In the genomic region with DNA sequence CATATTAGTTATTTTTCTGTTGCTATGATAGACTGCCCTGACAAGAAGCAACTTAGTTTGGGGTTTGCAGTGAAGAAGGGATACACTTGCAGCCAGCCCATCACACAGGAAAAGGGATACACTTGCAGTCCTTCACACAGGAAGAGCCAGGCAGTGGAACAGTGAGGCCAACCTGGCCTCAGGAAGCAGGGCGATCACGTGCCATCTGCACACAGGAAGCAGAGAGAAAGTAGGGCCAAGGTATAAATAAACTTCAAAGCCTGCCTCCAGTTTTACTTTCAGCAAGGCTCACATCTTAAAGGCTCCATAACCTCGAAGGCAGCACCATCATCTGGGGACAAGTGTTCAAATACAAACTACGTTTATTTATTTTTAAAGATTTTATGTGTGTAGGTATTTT, we compare ENCODE assay signal across 9 mouse cellular contexts. TPM values are rescaled to one million over a fixed set of nuclear protein-coding genes. Genes with fewer than 3 reads are reported as not detected.
DNase-seq lines count a peak whose midpoint lies in the region; ATAC-seq and TF ChIP-seq lines count a peak whose summit lies in the region.
"Had no signal": no experiment of that assay in that cellular context is flagged by ENCODE, and none has a peak within 500 bp of the region (broad histone marks: within the 10 kb centered on the region; RNA-seq: fewer than 3 reads in every experiment).

No protein-coding gene starts in this region.

- H3K9ac ChIP-seq in heart, adult 2 months (ENCODE audit: low read depth, low read length), result no peak overlapping the region
- H3K9ac ChIP-seq in neural tube, embryonic 15.5 days (replicated peaks), result no peak overlapping the region

- H3K27ac ChIP-seq in heart, adult 2 months, result peak overlapping the region; percentile 69
- H3K27ac ChIP-seq in neural tube, embryonic 15.5 days (replicated peaks), result 0 out of 2 replicates have a peak overlapping the region, but pooled peaks have one; percentile 28

- H3K9me3 ChIP-seq in neural tube, embryonic 15.5 days (replicated peaks), result no peaks in the 10 kb centered on the region

- H3K4me2 ChIP-seq in neural tube, embryonic 15.5 days, result no peak overlapping the region

- 0 out of 2 replicates have a peak, but pooled peaks have one; percentile 43 for TF ChIP-seq EP300 in heart, adult 2 months (IDR thresholded peaks at IDR 0.05; ENCODE audit: insufficient read depth, low read depth, low read length)

- TF ChIP-seq POLR2A in heart, adult 2 months (IDR thresholded peaks at IDR 0.05; ENCODE audit: insufficient read depth, low read depth, low read length), result 0 out of 2 replicates have a peak, but pooled peaks have one; percentile 13

- H3K36me3 ChIP-seq in heart, adult 2 months (ENCODE audit: control insufficient read depth, insufficient read depth, low read length), result peaks cover 11% of the 10 kb centered on the region
- peaks cover 28% of the 10 kb centered on the region for H3K36me3 ChIP-seq in neural tube, embryonic 15.5 days

- peaks cover 2% of the 10 kb centered on the region; the same call in 1 of the 2 replicates for H3K79me2 ChIP-seq in heart, adult 2 months (replicated peaks; ENCODE audit: control insufficient read depth, insufficient read depth, low read length)

- DNase-seq in heart, adult 2 months, result peak in 1 of 2 experiments; percentile 45
- no peak for DNase-seq in heart, postnatal 10 days
- DNase-seq in CD4-positive helper T cell, adult 2 months (ENCODE audit: low read depth, low spot score), result peak; percentile 79
- no peak for DNase-seq in kidney, postnatal 36 days
- DNase-seq in left cerebral cortex, adult 8-10 months (ENCODE audit: low spot score in 2 of 2), result no peak
- DNase-seq in frontal cortex, adult 2 months (ENCODE audit: extremely low spot score in 1 of 2, low spot score in 1 of 2), result no peak
- DNase-seq: kidney, adult 18-20 months had no signal

- WGBS in heart, adult 2 months, result 23% methylated on average over 4 of the region's 4 CpGs
- WGBS in neural tube, embryonic 15.5 days, result 85% methylated on average over 4 of the region's 4 CpGs

- ATAC-seq in hematopoietic stem cell, adult 5-6 weeks (replicated peaks in 1 of 2; ENCODE audit: insufficient read depth in 1 of 2, low FRiP score in 2 of 2, low TSS enrichment in 1 of 2, low read depth in 1 of 2, poor library complexity in 2 of 2, severe bottlenecking in 2 of 2), result peak; percentile 43 to 61
- ATAC-seq in neural tube, embryonic 15.5 days (ENCODE audit: low FRiP score), result no peak

- intact Hi-C loops in heart, adult 2 months (cut with DNase I), result no loop called here
- intact Hi-C loops in heart, postnatal 10 days (cut with DNase I), result no loop called here

- H3K4me1 ChIP-seq in heart, adult 2 months (ENCODE audit: control insufficient read depth, insufficient read depth, low read length), result peaks cover 21% of the 10 kb centered on the region
- peaks cover 51% of the 10 kb centered on the region for H3K4me1 ChIP-seq in neural tube, embryonic 15.5 days

- no peak for TF ChIP-seq CTCF in heart, adult 2 months (IDR thresholded peaks at IDR 0.05)

- no peak overlapping the region for H3K4me3 ChIP-seq in heart, adult 2 months
- no peak overlapping the region for H3K4me3 ChIP-seq in neural tube, embryonic 15.5 days (replicated peaks)

- no peaks in the 10 kb centered on the region for H3K27me3 ChIP-seq in heart, adult 2 months (ENCODE audit: control insufficient read depth, insufficient read depth, low read length)
- H3K27me3 ChIP-seq in neural tube, embryonic 15.5 days (replicated peaks), result no peaks in the 10 kb centered on the region

RNA-seq across cellular contexts. Expression of a gene that starts 6.0 kb away (rescaled TPM):
- total RNA-seq in heart, adult 2 months (2021), result 1 to 10 TPM; 5.3 to 6.6 TPM
- 7.6 and 10.0 TPM in 2 replicates for polyA plus RNA-seq in heart, adult 2 months (2012; rRNA removed)
- total RNA-seq in heart, postnatal 10 days (2021), result 10 to 100 TPM; 13.7 to 16.6 TPM
- 51.3 and 54.0 TPM in 2 replicates for total RNA-seq in hematopoietic stem cell, adult 5-6 weeks (2017)
- 30.3 and 48.6 TPM in 2 replicates for polyA plus RNA-seq in neural tube, embryonic 15.5 days (2015; fragmentation: Nextera tagmentation; extraction: Ambion mirVana)
- total RNA-seq in left cerebral cortex, adult 8-10 months (2022), result 10 to 100 TPM in 3 of 4 experiments, 1 to 10 TPM in 1; 9.5 to 12.3 (median 10.2) TPM
- polyA plus RNA-seq in frontal cortex, adult 2 months (2012; rRNA removed), result 10.2 and 10.6 TPM in 2 replicates

RNA-seq across cellular contexts. Expression of a gene that starts 14.5 kb away (rescaled TPM):
- 1 to 10 TPM; 1.7 to 3.1 TPM for total RNA-seq in heart, adult 2 months (2021)
- polyA plus RNA-seq in heart, adult 2 months (2012; rRNA removed), result 2.0 and 2.8 TPM in 2 replicates
- 1 to 10 TPM; 2.4 to 3.1 TPM for total RNA-seq in heart, postnatal 10 days (2021)
- total RNA-seq in hematopoietic stem cell, adult 5-6 weeks (2017), result 0.75 and 2.0 TPM in 2 replicates
- polyA plus RNA-seq in neural tube, embryonic 15.5 days (2015; fragmentation: Nextera tagmentation; extraction: Ambion mirVana), result 19.6 and 21.1 TPM in 2 replicates
- 10 to 100 TPM; 15.1 to 16.5 (median 16.1) TPM for total RNA-seq in left cerebral cortex, adult 8-10 months (2022)
- 13.8 and 14.1 TPM in 2 replicates for polyA plus RNA-seq in frontal cortex, adult 2 months (2012; rRNA removed)

RNA-seq across cellular contexts. Expression of a gene that starts 20.8 kb away (rescaled TPM):
- total RNA-seq in heart, adult 2 months (2021), result 10 to 100 TPM; 14.8 to 15.7 TPM
- 5.4 and 7.5 TPM in 2 replicates for polyA plus RNA-seq in heart, adult 2 months (2012; rRNA removed)
- total RNA-seq in heart, postnatal 10 days (2021), result 10 to 100 TPM; 13.6 to 17.4 TPM
- 0.45 TPM in 1 of 2 replicates, not detected in the other for total RNA-seq in hematopoietic stem cell, adult 5-6 weeks (2017)
- polyA plus RNA-seq in neural tube, embryonic 15.5 days (2015; fragmentation: Nextera tagmentation; extraction: Ambion mirVana), result 4.5 and 5.7 TPM in 2 replicates
- 1 to 10 TPM; 7.5 to 9.3 (median 8.1) TPM for total RNA-seq in left cerebral cortex, adult 8-10 months (2022)
- 1.5 and 1.9 TPM in 2 replicates for polyA plus RNA-seq in frontal cortex, adult 2 months (2012; rRNA removed)

RNA-seq across cellular contexts. Expression of a gene that starts 44.8 kb away (rescaled TPM):
- total RNA-seq in heart, adult 2 months (2021), result under 1 TPM; 0.29 to 0.36 TPM
- 1.00 and 2.0 TPM in 2 replicates for polyA plus RNA-seq in heart, adult 2 months (2012; rRNA removed)
- total RNA-seq in heart, postnatal 10 days (2021), result under 1 TPM; 0.17 to 0.19 TPM
- 14.8 and 15.9 TPM in 2 replicates for total RNA-seq in hematopoietic stem cell, adult 5-6 weeks (2017)
- 0.08 and 2.8 TPM in 2 replicates for polyA plus RNA-seq in neural tube, embryonic 15.5 days (2015; fragmentation: Nextera tagmentation; extraction: Ambion mirVana)
- total RNA-seq in left cerebral cortex, adult 8-10 months (2022), result under 1 TPM in 3 of 4 experiments, not detected in 1; 0.14 to 0.23 (median 0.15) TPM
- 0.10 and 0.15 TPM in 2 replicates for polyA plus RNA-seq in frontal cortex, adult 2 months (2012; rRNA removed)
